Mouse (Mus musculus) bone marrow, adult 2 months (tissue): ENCODE measurements at regions not wholly inside any gene's neighbourhood (a gene's known extent, or its start where the extent isn't known, plus 50 kb on each side); places are given as distances from the start of the nearest gene placed in this dataset.
"Not testable (repeated sequence)": the region's sequence is repeated elsewhere in the genome, so short reads cannot be mapped to it uniquely, and the experiment has no call there.

Experiments
- H3K27ac ChIP-seq: fragments of 200-500 bp; 2 replicates; pipeline ENCODE4 v1.5.1; 2012; ENCODE audit warnings: low read depth, mild to moderate bottlenecking, control low read depth, inconsistent platforms, low read length; ENCODE audit not compliant: control insufficient read depth, poor library complexity, insufficient read depth
- H3K4me1 ChIP-seq: fragments of 200-500 bp; 2 replicates; pipeline ENCODE4 v1.6.1; 2011; ENCODE audit warnings: low read length; ENCODE audit not compliant: control insufficient read depth, insufficient read depth
- H3K4me3 ChIP-seq: fragments of 200-500 bp; replicated peaks from 2 replicates; pipeline ENCODE3; 2011; ENCODE audit warnings: mild to moderate bottlenecking, low read depth, low read length, control low read depth; ENCODE audit not compliant: control insufficient read depth
- CTCF ChIP-seq: fragments of 200-500 bp; IDR thresholded peaks from 2 replicates; pipeline ENCODE4 v1.5.1; 2011; ENCODE audit warnings: low read length, control low read depth; ENCODE audit not compliant: control insufficient read depth, insufficient read depth
- POLR2A ChIP-seq: fragments of 200-500 bp; IDR thresholded peaks from 2 replicates; pipeline ENCODE4 v1.6.1; 2011; ENCODE audit warnings: low read depth, mild to moderate bottlenecking, control low read depth, low read length, borderline replicate concordance; ENCODE audit not compliant: control insufficient read depth
- WGBS: fragments of 180-500 bp; shearing (Covaris S2); methylation state at CpG from one replicate; pipeline ENCODE4 v1.1.7; 2018; 5-methylcytosine and 5-hydroxymethylcytosine counted together

DNA sequence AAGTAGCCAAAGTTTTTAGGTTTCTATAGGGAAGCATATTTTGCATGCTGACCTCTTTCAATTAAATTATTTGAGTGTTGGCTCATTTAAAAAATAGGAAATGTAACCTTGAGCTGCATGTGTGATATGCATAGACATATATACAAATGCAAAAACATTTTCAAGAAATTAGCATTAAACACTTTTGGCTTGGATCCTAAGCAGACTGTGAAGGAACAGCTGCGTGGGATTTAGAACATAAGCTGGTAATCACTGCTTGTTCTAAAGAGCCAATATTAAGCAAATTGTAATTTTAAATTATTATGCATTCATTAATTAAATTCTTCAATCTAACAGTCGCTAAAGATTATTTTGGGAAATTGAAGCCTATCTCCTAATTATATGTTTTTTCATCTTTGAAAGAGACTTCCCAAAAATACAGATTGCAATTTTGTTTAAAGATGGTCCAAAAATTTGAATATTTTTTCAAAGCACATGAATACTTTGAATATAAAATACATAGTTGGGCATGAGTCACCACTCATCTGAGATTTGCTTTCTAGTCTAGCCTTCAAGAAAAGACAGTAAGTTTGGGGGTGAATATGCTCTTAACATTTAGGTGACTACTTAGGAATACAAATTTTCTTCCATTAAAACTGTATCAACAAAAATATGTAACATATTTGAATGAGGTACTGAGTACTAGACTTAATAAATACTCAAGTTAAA is 163.3 kb upstream of the Hsf2 start:
- 65% methylated on average over 2 of the region's 2 CpGs for WGBS

GRCm38 (mm10) chr10:57324226-57324625 is 162.0 kb upstream of the Hsf2 start:
- WGBS, result 50% methylated on average over 1 of the region's 1 CpGs
- TF ChIP-seq CTCF (no peak), POLR2A (no peak)
- H3K4me3 ChIP-seq, result no peak overlapping the region

More for the DNA sequence above, 163.3 kb upstream of the Hsf2 start:
- no peak overlapping the region for H3K4me3 ChIP-seq
- no peaks in the 10 kb centered on the region for H3K4me1 ChIP-seq
- TF ChIP-seq POLR2A (no peak), CTCF (no peak)
- H3K27ac ChIP-seq, result no peak overlapping the region

DNA sequence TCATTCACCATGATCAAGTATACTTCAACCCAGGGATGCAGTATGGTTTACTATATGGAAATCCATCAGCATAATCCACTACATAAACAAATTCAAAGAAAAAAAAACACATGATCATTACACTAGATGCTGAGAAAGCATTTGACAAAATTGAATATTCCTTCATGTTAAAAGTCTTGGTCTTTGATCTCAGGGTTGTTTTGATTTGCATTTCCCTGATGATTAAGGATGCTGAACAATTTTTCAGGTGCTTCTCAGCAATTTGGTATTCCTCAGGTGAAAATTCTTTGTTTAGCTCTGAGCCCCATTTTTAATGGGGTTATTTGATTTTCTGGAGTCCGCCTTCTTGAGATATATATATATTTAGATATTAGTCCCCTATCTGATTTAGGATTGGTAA is 123.4 kb upstream of the Hsf2 start:
- whole genome bisulfite sequencing, result 83% methylated on average over 1 of the region's 1 CpGs

More at GRCm38 (mm10) chr10:57324226-57324625, 162.0 kb upstream of the Hsf2 start:
- no peak overlapping the region for H3K27ac ChIP-seq
- H3K4me1 ChIP-seq, result no peaks in the 10 kb centered on the region

More for the DNA sequence above, 123.4 kb upstream of the Hsf2 start:
- H3K4me1 ChIP-seq, H3K4me3 ChIP-seq, H3K27ac ChIP-seq: not testable (repeated sequence)
